ENCODE assay signal across 19 mouse cellular contexts in the genomic region with DNA sequence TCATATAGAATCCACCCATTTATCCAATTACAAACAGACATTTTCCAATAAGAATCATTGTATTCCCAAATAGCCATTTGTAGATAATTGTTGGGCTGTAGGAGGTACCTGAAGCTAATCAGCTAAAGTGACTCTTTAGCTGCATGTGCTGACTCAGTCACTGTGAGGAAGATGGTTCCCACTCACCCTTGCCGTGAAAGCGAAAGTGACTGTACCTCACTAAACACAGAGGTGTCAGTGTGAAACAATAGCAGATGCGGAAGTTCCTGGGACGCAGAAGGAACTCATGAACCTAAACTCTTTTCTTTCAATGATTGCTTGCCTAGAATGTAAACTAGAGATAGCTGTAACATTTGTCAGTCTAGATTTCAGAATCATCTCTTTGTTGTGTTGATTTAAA. TPM values are rescaled to one million over a fixed set of nuclear protein-coding genes. Genes with fewer than 3 reads are reported as not detected.
DNase-seq lines count a peak whose midpoint lies in the region; ATAC-seq lines count a peak whose summit lies in the region.
"Had no signal": no experiment of that assay in that cellular context is flagged by ENCODE, and none has a peak within 500 bp of the region (broad histone marks: within the 10 kb centered on the region; RNA-seq: fewer than 3 reads in every experiment).

No protein-coding gene starts in this region.

- DNase-seq in lung, postnatal 36 days = peak; percentile 11
- DNase-seq in lung, postnatal 4 days = no peak
- peak; percentile 25 to 46 for DNase-seq in B cell, adult 2 months
- peak; percentile 1 for DNase-seq in naive thymus-derived CD4-positive, alpha-beta T cell, adult 2 months (ENCODE audit: low read depth)
- no peak for DNase-seq in gastrocnemius, adult 8-10 months (ENCODE audit: low spot score in 2 of 2)
- DNase-seq in right cerebral cortex, postnatal 4 days = no peak
- no peak for DNase-seq in gastrocnemius, postnatal 4 days (ENCODE audit: low spot score in 2 of 2)
- DNase-seq: adrenal gland, postnatal 10 days; cerebellum, adult 8-10 months; gastrocnemius, postnatal 14 days; kidney, adult 9 months; left cerebral cortex, postnatal 4 days; lung, embryonic 14.5 days had no signal

- peak; percentile 71 for ATAC-seq in common myeloid progenitor, adult 5-6 weeks (replicated peaks; ENCODE audit: low read depth, poor library complexity, severe bottlenecking)
- ATAC-seq: forebrain, embryonic 15.5 days; hindbrain, embryonic 16.5 days; intestine, embryonic 16.5 days; midbrain, embryonic 16.5 days had no signal

RNA-seq across cellular contexts. Expression of gene Kmo, which starts 55.9 kb away (rescaled TPM):
- 9.8 and 12.4 TPM in 2 replicates for total RNA-seq in common myeloid progenitor, adult 5-6 weeks (2017)
- under 1 TPM in 1 of 4 experiments, not detected in 3; 0.11 TPM for total RNA-seq in gastrocnemius, adult 8-10 months (2022)
- under 1 TPM; 0.31 to 0.34 TPM for total RNA-seq in gastrocnemius, postnatal 4 days (2021)
- total RNA-seq: layer of hippocampus, postnatal 10 days had no signal

Comparison
In these comparisons a context has a peak if more than half of its experiments do, and no peak if none do; other contexts are left out.
1. DNase-seq: peak in lung, postnatal 36 days (single experiment), B cell, adult 2 months (2 of 2) and naive thymus-derived CD4-positive, alpha-beta T cell, adult 2 months (single experiment); none in lung, postnatal 4 days (0 of 2), gastrocnemius, adult 8-10 months (0 of 2), right cerebral cortex, postnatal 4 days (single experiment) and gastrocnemius, postnatal 4 days (0 of 2).